ENCODE assay signal across 21 mouse cellular contexts in genomic region chr7:126452244-126452643, GRCm38 (mm10). TPM values are rescaled to one million over a fixed set of nuclear protein-coding genes. Genes with fewer than 3 reads are reported as not detected.
"Had no signal": no experiment of that assay in that cellular context is flagged by ENCODE, and none has a peak within 500 bp of the region (broad histone marks: within the 10 kb centered on the region; RNA-seq: fewer than 3 reads in every experiment).

No protein-coding gene starts in this region.

- H3K27ac ChIP-seq: lung, embryonic 15.5 days; macrophage; midbrain, embryonic 13.5 days; midbrain, embryonic 15.5 days; neural tube, embryonic 13.5 days; neural tube, embryonic 15.5 days had no signal

- ATAC-seq: lung, postnatal 0 days; midbrain, embryonic 13.5 days; midbrain, embryonic 15.5 days had no signal

- H3K4me3 ChIP-seq: lung, embryonic 15.5 days; megakaryocyte, embryonic 14.5 days; midbrain, embryonic 13.5 days; midbrain, embryonic 15.5 days; neural tube, embryonic 13.5 days; neural tube, embryonic 15.5 days had no signal

- DNase-seq: lung, adult 2 months; lung, postnatal 14 days; lung, postnatal 36 days; retina, postnatal 1 day; right cerebral cortex, adult 18-20 months; right cerebral cortex, postnatal 25 days; right cerebral cortex, postnatal 4 days; spleen, adult 18-20 months; thymus, adult 18-20 months; thymus, postnatal 14 days; thymus, postnatal 36 days had no signal

RNA-seq across cellular contexts. Expression of gene Atp2a1, which starts 10.7 kb away (rescaled TPM):
- total RNA-seq: megakaryocyte progenitor cell, adult 5-6 weeks had no signal

RNA-seq across cellular contexts. Expression of gene Cd19, which starts 37.6 kb away (rescaled TPM):
- total RNA-seq: megakaryocyte progenitor cell, adult 5-6 weeks; midbrain, postnatal 0 days had no signal
